Mouse (Mus musculus): ENCODE measurements around the gene B4galt4.

DNA sequence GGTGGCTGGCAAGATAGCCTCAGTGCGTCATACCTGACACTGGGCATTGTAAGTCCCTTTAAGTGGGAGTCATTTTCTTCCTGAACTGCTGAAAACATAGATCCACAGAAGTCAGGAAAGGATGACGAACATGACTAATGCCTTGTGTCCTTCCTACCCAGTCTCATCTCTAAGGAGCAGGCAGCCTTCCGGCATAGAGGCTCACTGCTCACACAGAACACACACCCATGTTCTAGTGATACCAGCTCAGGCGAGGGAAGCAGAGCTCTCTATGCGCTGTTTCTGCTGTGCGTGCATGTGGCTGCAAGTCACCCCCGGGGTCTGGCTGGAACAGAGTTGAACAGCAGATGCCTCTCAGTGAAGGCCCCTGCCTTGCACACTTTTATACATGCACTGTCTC lies 43.2 kb downstream of the B4galt4 start:
- TF ChIP-seq CTCF (IDR thresholded peaks at IDR 0.05; ENCODE audit: low read depth) (no peak), EP300 (IDR thresholded peaks at IDR 0.05; ENCODE audit: low read depth) (no peak)

Measured in heart, postnatal 0 days (tissue).